Mouse (Mus musculus) gastrocnemius, adult 2 months (tissue): ENCODE measurements around the gene 4632433K11Rik. TPM values are rescaled to one million over a fixed set of nuclear protein-coding genes. Genes with fewer than 3 reads are reported as not detected.

Experiments
- DNase-seq: peaks from one replicate; pipeline ENCODE4 v3.0.0; 2022
- H3K27ac ChIP-seq: fragments of 200-600 bp; 2 replicates; pipeline ENCODE4 v1.8.1; 2022; ENCODE audit warnings: mild to moderate bottlenecking
- H3K4me3 ChIP-seq: fragments of 200-600 bp; 2 replicates; pipeline ENCODE4 v1.8.1; 2022; ENCODE audit warnings: mild to moderate bottlenecking, moderate library complexity
- CTCF ChIP-seq: fragments of 200-600 bp; IDR thresholded peaks from 2 replicates; pipeline ENCODE4 v1.8.1; 2022; ENCODE audit warnings: antibody characterized with exemption, mild to moderate bottlenecking, moderate library complexity
- intact Hi-C: fragments of 180-260 bp; cut with DNase I; formaldehyde crosslinking; loops from one replicate; pipeline ENCODE4 v1.15.1; 2025
- total RNA-seq, 2 experiments: library from RNA; stranded (reverse); gene quantifications; 2 replicates each; pipeline ENCODE4 v1.2.3; 2021

Gene 4632433K11Rik
- total RNA-seq, 2 experiments from 2014 or later: not detected

DNA sequence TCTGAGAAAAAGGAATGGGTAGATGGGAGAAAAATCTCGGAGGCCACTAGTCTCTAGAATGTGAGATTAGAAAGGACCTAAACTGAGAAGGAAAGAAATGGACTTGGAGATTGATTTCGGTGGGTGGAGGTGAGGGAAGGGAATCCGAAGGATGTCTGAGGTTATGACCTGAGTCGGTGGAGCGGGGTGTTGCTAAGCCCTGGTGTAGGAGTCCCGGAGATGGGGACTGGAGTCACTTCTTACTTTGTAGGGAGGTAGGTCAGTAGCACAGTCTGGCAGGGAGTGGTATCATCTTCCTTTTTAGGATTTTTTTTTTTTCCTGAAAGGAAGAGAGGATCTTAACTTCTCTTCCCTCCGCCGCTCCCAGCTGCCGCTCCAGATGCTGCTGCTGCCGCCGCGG, 18.5 kb downstream of the 4632433K11Rik start:
- Histone ChIP-seq H3K4me3 (peak overlapping the region; percentile 95), H3K27ac (no peak overlapping the region)
- DNase-seq: no peak
- intact Hi-C loops: no loop called here
- TF ChIP-seq CTCF: no peak

GRCm38 (mm10) chr7:5052931-5053343, 19.0 kb downstream of the 4632433K11Rik start:
- intact Hi-C loops: no loop called here
- Histone ChIP-seq H3K4me3 (peak overlapping the region; percentile 95), H3K27ac (no peak overlapping the region)
- DNase-seq: peak; percentile 17
- no peak for TF ChIP-seq CTCF

- Histone ChIP-seq H3K4me3 (peak overlapping the region; percentile 41), H3K27ac (no peak overlapping the region)
- TF ChIP-seq CTCF: no peak
- peak; percentile 15 for DNase-seq
- intact Hi-C loops: no loop called here
Observed at GRCm38 (mm10) chr7:5053456-5054179, 19.7 kb downstream of the 4632433K11Rik start.

DNA sequence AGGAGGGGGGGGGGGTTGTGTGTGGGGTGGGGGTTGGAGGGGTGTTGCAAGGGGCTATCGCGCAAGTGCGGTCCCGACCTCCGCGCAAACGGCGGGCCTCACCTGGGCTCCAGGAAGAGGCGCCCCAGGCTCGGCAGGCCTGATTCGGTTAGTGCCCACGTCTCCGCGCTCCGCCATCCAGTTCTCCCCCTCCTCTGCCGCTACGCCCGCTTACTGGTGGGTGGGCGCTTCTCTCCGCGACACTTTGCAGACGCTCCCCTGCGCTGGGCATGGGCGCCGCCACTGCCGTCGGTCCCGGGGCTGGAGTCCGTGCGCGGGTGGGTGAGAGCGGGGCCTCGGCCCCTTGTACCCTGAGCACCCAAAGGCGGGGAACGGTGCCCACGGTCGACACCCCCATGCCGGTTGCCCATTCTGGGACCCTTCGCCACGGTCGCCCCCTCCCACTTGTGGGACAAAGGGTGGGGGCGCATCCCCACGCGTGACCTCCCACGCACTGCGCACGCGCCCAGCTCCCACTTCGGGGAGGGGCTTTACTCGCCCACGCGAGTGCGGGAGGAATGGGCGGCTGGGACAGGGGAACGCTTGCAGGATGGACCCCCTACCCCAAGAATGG, 22.8 kb downstream of the 4632433K11Rik start:
- H3K27ac ChIP-seq: no peak overlapping the region
- DNase-seq: no peak
- intact Hi-C loops: no loop called here
- no peak for TF ChIP-seq CTCF
- H3K4me3 ChIP-seq: peak overlapping the region; percentile 39

GRCm38 (mm10) chr7:5057381-5057780, 23.5 kb downstream of the 4632433K11Rik start:
- Histone ChIP-seq H3K27ac (no peak overlapping the region), H3K4me3 (no peak overlapping the region)
- intact Hi-C loops: no loop called here
- DNase-seq: peak; percentile 9
- TF ChIP-seq CTCF: no peak

- DNase-seq: peak; percentile 30
- no peak for TF ChIP-seq CTCF
- intact Hi-C loops: no loop called here
- no peak overlapping the region for H3K4me3 ChIP-seq
- no peak overlapping the region for H3K27ac ChIP-seq
Observed at GRCm38 (mm10) chr7:5057804-5058203, 23.9 kb downstream of the 4632433K11Rik start.

GRCm38 (mm10) chr7:5058631-5059030, 24.7 kb downstream of the 4632433K11Rik start:
- intact Hi-C loops: no loop called here
- H3K27ac ChIP-seq: no peak overlapping the region
- TF ChIP-seq CTCF: no peak
- H3K4me3 ChIP-seq: no peak overlapping the region
- peak; percentile 8 for DNase-seq

DNA sequence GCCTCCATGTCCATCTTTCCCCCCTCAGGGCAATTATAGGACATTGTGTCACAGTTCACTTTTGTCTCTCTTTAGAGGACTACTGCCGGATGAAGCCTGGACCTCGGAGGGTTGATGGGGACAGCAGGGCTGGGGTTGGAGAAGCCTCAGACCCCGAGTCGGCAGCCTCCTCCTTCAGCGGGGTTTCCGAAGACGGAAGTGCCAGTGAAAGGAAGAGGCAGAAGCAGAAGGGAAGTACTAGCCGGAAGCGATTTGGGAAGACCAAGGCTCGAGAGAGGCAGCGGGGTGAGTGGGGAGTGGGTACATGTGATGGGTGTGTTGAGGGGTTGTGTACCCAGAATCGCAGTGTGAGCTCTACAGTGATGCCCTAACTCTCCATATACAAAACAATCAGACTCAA, 25.5 kb downstream of the 4632433K11Rik start:
- Histone ChIP-seq H3K27ac (0 out of 2 replicates have a peak overlapping the region, but pooled peaks have one; percentile 99), H3K4me3 (no peak overlapping the region; the same call in 1 of the 2 replicates)
- DNase-seq: peak; percentile 20
- no peak for TF ChIP-seq CTCF
- intact Hi-C loops: no loop called here

- peak; percentile 78 for TF ChIP-seq CTCF
- DNase-seq: peak; percentile 86
- intact Hi-C loops: loop anchor here (2.0 to 5.0 kb wide), 3 partner anchors 45 to 923 kb away; partner anchors contain the start of genes Fiz1, Gm44973, Leng8 and Zfp524
- Histone ChIP-seq H3K4me3 (peak overlapping the region; percentile 91), H3K27ac (peak overlapping the region; percentile 99)
Observed at GRCm38 (mm10) chr7:5060239-5060731, 26.4 kb downstream of the 4632433K11Rik start.

GRCm38 (mm10) chr7:5060944-5061773, 27.2 kb downstream of the 4632433K11Rik start:
- H3K27ac ChIP-seq: peak overlapping the region; percentile 99
- peak; percentile 76 for TF ChIP-seq CTCF
- intact Hi-C loops: loop anchor here (2.0 to 5.0 kb wide), 3 partner anchors 46 to 924 kb away; partner anchors contain the start of genes Fiz1, Gm44973, Leng8 and Zfp524
- peak overlapping the region; percentile 91 for H3K4me3 ChIP-seq
- peak; percentile 99 for DNase-seq

- TF ChIP-seq CTCF: no peak
- intact Hi-C loops: loop anchor here (1.0 to 5.0 kb wide), 4 partner anchors 18 to 925 kb away; partner anchors contain the start of genes Epn1, Fiz1, Gm44973 and Leng8
- peak within 1 kb of the TSS; percentile 99 for H3K27ac ChIP-seq
- peak; percentile 98 for DNase-seq
- H3K4me3 ChIP-seq: peak within 1 kb of the TSS; percentile 91
Observed at GRCm38 (mm10) chr7:5061774-5062359, 27.9 kb downstream of the 4632433K11Rik start, which contains the start of gene U2af2. Gene U2af2, plus strand, starts transcription at chr7:5062143.
